Mouse (Mus musculus) heart, adult 2 months (tissue): ENCODE measurements around the gene Olfr656.

ENCODE experiments used
- CTCF ChIP-seq: fragments of 200-600 bp; IDR thresholded peaks from 2 replicates; pipeline ENCODE4 v1.8.1; 2022; ENCODE audit warnings: antibody characterized with exemption, mild to moderate bottlenecking, moderate library complexity
- EP300 ChIP-seq: fragments of 200-500 bp; IDR thresholded peaks from 2 replicates; pipeline ENCODE4 v1.6.1; 2011; ENCODE audit warnings: low read depth, low read length, control low read depth; ENCODE audit not compliant: insufficient read depth
- POLR2A ChIP-seq: fragments of 200-500 bp; IDR thresholded peaks from 2 replicates; pipeline ENCODE4 v1.6.1; 2011; ENCODE audit warnings: mild to moderate bottlenecking, low read depth, low read length, control low read depth; ENCODE audit not compliant: insufficient read depth

- no peak for TF ChIP-seq CTCF
- TF ChIP-seq EP300: no peak
- TF ChIP-seq POLR2A: no peak
These were observed 25.5 kb upstream of the Olfr656 start for GRCm38 (mm10) chr7:104588274-104588673.
